Mouse (Mus musculus) layer of hippocampus, adult 6 months (tissue): ENCODE measurements around the gene Pitx2. TPM values are rescaled to one million over a fixed set of nuclear protein-coding genes. Genes with fewer than 3 reads are reported as not detected.

Experiments
- long read RNA-seq, 2 experiments: library from polyadenylated mRNA; unstranded; transcript quantifications; one replicate each; pipeline ENCODE4 v2.0.0; 2019 to 2020
- polyA plus RNA-seq: library from polyadenylated mRNA; unstranded; fragments of <200 nt; fragmentation: Nextera tagmentation; gene quantifications from 2 replicates; pipeline ENCODE4 v1.2.3, GENCODE M21; 2021

The Pitx2 gene
- polyA plus RNA-seq, result not detected in 2 replicates
- long read RNA-seq, experiment 1, result 0 reads
- long read RNA-seq, experiment 2, transcript Pitx2-203 (4 exons, 1,757 nt), result major isoform, 6 of 10 reads
- long read RNA-seq, experiment 2, partial matches to known transcripts, result 1 of 10 reads
- long read RNA-seq, experiment 2, other reads (novel, unspliced or antisense), result 0 of 10 reads

DNA sequence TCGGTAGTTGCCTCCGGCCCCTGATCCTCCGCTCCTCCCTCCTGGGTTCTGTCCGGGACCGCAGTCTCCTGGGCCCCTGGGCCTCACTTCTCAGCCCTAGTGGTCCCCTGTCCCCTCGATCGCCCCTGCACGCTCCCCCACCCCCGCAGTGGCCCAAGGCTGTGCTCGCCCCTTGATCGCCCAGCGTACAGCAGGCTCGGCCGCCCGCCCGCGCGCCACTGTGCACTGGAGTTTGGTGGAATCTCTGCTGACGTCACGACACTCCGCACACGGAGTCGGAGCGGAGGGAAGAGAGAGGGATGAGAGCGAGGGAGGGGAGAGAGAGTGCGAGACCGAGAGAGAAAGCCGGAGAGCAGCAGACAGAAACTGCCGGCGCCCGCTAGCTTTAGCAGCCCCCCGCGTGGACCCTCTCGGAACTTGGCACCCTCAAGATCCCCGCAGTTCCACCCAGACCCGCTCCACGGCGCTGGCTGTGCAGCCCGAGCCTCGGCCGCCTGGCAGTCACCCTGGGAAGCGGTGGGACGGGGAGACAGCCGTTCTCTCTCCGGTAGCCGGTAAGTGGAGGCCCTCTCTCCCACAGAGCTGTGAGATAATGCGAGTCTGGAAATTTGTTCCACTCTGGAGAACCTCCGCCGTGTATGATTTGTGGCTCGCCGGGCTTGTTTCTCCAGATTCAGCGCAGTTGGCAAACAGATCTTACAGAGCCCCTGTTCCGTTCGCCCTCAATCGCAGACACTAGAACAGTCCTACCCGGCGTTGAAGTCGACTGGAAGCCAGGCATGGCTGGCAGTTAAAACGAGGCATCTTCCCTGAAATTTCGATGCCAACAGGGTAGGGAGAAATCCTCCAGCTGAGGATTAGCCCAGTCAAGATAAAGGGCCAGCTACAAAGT is at the start of gene Pitx2:
Pitx2 (plus strand) TSS at position 270 of the 892 bp plus-strand sequence.

Other genes with a start within 250 kb of the Pitx2 start
- 0.59 and 0.75 TPM in 2 replicates for gene Enpep, start 132.8 kb downstream of the Pitx2 start, polyA plus RNA-seq